Mouse (Mus musculus): ENCODE data around the gene Fcgr1. TPM values are rescaled to one million over a fixed set of nuclear protein-coding genes. Genes with fewer than 3 reads are reported as not detected.
A peak's percentile ranks its signal among the peaks of the same experiment; 100 is the strongest.
"Not testable (repeated sequence)": the region's sequence is repeated elsewhere in the genome, so short reads cannot be mapped to it uniquely, and the experiment has no call there.

Gene Fcgr1
- polyA plus RNA-seq, 1 experiment from 2014 or later = 0.60 TPM

GRCm38 (mm10) chr3:96280660-96281059 lies 13.1 kb downstream of the Fcgr1 start:
- DNase-seq (ENCODE audit: low spot score) = no peak
- no peak overlapping the region for H3K27ac ChIP-seq
- H3K9me3 ChIP-seq (replicated peaks) = no peaks in the 10 kb centered on the region
- peaks cover 25% of the 10 kb centered on the region for H3K4me1 ChIP-seq
- H3K27me3 ChIP-seq (ENCODE audit: low read depth, poor library complexity, severe bottlenecking) = peaks cover 27% of the 10 kb centered on the region
- no peak overlapping the region for H3K4me3 ChIP-seq
- H3K36me3 ChIP-seq = no peaks in the 10 kb centered on the region
- 53% methylated on average over 6 of the region's 6 CpGs for WGBS

- peak overlapping the region; percentile 88 for H3K27ac ChIP-seq
- DNase-seq (ENCODE audit: low spot score) = peak; percentile 94
- no peaks in the 10 kb centered on the region for H3K36me3 ChIP-seq
- H3K4me3 ChIP-seq = peak overlapping the region; percentile 60
- WGBS = under 1% methylated on average over 49 of the region's 49 CpGs
- H3K9me3 ChIP-seq (replicated peaks) = no peaks in the 10 kb centered on the region
- H3K27me3 ChIP-seq (ENCODE audit: low read depth, poor library complexity, severe bottlenecking) = peaks cover 17% of the 10 kb centered on the region
- peaks cover 12% of the 10 kb centered on the region for H3K4me1 ChIP-seq
Measured at GRCm38 (mm10) chr3:96277800-96278624, 15.8 kb downstream of the Fcgr1 start.

GRCm38 (mm10) chr3:96277428-96277799 lies 16.4 kb downstream of the Fcgr1 start:
- H3K27me3 ChIP-seq (ENCODE audit: low read depth, poor library complexity, severe bottlenecking) = peaks cover 11% of the 10 kb centered on the region
- H3K4me1 ChIP-seq = peaks cover 12% of the 10 kb centered on the region
- H3K9me3 ChIP-seq (replicated peaks) = no peaks in the 10 kb centered on the region
- H3K27ac ChIP-seq = peak overlapping the region; percentile 88
- no peaks in the 10 kb centered on the region for H3K36me3 ChIP-seq
- no peak for DNase-seq (ENCODE audit: low spot score)
- 14% methylated on average over 8 of the region's 8 CpGs for WGBS
- H3K4me3 ChIP-seq = peak overlapping the region; percentile 60

GRCm38 (mm10) chr3:96273591-96274465 lies 19.9 kb downstream of the Fcgr1 start:
- peaks cover 12% of the 10 kb centered on the region for H3K4me1 ChIP-seq
- H3K4me3 ChIP-seq = no peak overlapping the region
- no peaks in the 10 kb centered on the region for H3K36me3 ChIP-seq
- WGBS = 89% methylated on average over 17 of the region's 17 CpGs
- H3K27me3 ChIP-seq (ENCODE audit: low read depth, poor library complexity, severe bottlenecking) = no peaks in the 10 kb centered on the region
- DNase-seq (ENCODE audit: low spot score) = no peak
- H3K9me3 ChIP-seq (replicated peaks) = no peaks in the 10 kb centered on the region
- no peak overlapping the region for H3K27ac ChIP-seq

- Histone ChIP-seq H3K36me3 (no peaks in the 10 kb centered on the region), H3K27ac (peak within 1 kb of the TSS; percentile 93), H3K9me3 (replicated peaks) (no peaks in the 10 kb centered on the region), H3K4me1 (peaks cover 21% of the 10 kb centered on the region), H3K27me3 (ENCODE audit: low read depth, poor library complexity, severe bottlenecking) (no peaks in the 10 kb centered on the region), H3K4me3 (peak within 1 kb of the TSS; percentile 62)
- whole genome bisulfite sequencing = under 1% methylated on average over 45 of the region's 45 CpGs
- peak; percentile 91 for DNase-seq (ENCODE audit: low spot score)
Measured at GRCm38 (mm10) chr3:96269511-96270474, 24.0 kb downstream of the Fcgr1 start, which contains the start of gene Hist2h2bb. TSS of gene Hist2h2bb (plus strand) at chr3:96269752.

GRCm38 (mm10) chr3:96268776-96269378 lies 24.9 kb downstream of the Fcgr1 start:
- H3K9me3 ChIP-seq (replicated peaks); H3K36me3 ChIP-seq; H3K27me3 ChIP-seq (ENCODE audit: low read depth, poor library complexity, severe bottlenecking): not testable (repeated sequence)
- Histone ChIP-seq H3K4me3 (peak overlapping the region; percentile 62), H3K27ac (peak overlapping the region; percentile 93), H3K4me1 (peaks cover 30% of the 10 kb centered on the region)
- DNase-seq (ENCODE audit: low spot score) = peak; percentile 54
- under 1% methylated on average over 15 of the region's 44 CpGs for WGBS

- Histone ChIP-seq H3K27ac (peak within 1 kb of the TSS; percentile 93), H3K4me3 (peak within 1 kb of the TSS; percentile 62), H3K9me3 (replicated peaks) (no peaks in the 10 kb centered on the region), H3K4me1 (peaks cover 36% of the 10 kb centered on the region), H3K36me3 (no peaks in the 10 kb centered on the region), H3K27me3 (ENCODE audit: low read depth, poor library complexity, severe bottlenecking) (no peaks in the 10 kb centered on the region)
- 26% methylated on average over 30 of the region's 30 CpGs for WGBS
- peak; percentile 81 for DNase-seq (ENCODE audit: low spot score)
Measured at GRCm38 (mm10) chr3:96268051-96268775, 25.6 kb downstream of the Fcgr1 start, which contains the start of gene Hist2h3b. TSS of gene Hist2h3b (plus strand) at chr3:96268654.

- H3K27me3 ChIP-seq (ENCODE audit: low read depth, poor library complexity, severe bottlenecking) = no peaks in the 10 kb centered on the region
- no peaks in the 10 kb centered on the region for H3K36me3 ChIP-seq
- no peak for DNase-seq (ENCODE audit: low spot score)
- peak overlapping the region; percentile 90 for H3K27ac ChIP-seq
- WGBS = 89% methylated on average over 4 of the region's 4 CpGs
- no peaks in the 10 kb centered on the region for H3K9me3 ChIP-seq (replicated peaks)
- H3K4me3 ChIP-seq = peak overlapping the region; percentile 48
- H3K4me1 ChIP-seq = peaks cover 41% of the 10 kb centered on the region
Measured at GRCm38 (mm10) chr3:96267541-96267940, 26.2 kb downstream of the Fcgr1 start.

GRCm38 (mm10) chr3:96266132-96266710 lies 27.5 kb downstream of the Fcgr1 start:
- no peaks in the 10 kb centered on the region for H3K9me3 ChIP-seq (replicated peaks)
- no peak overlapping the region for H3K4me3 ChIP-seq
- H3K27me3 ChIP-seq (ENCODE audit: low read depth, poor library complexity, severe bottlenecking) = no peaks in the 10 kb centered on the region
- peak overlapping the region; percentile 90 for H3K27ac ChIP-seq
- H3K36me3 ChIP-seq = no peaks in the 10 kb centered on the region
- 94% methylated on average over 8 of the region's 8 CpGs for WGBS
- peaks cover 52% of the 10 kb centered on the region for H3K4me1 ChIP-seq
- DNase-seq (ENCODE audit: low spot score) = no peak

- 77% methylated on average over 7 of the region's 7 CpGs for WGBS
- Histone ChIP-seq H3K27me3 (ENCODE audit: low read depth, poor library complexity, severe bottlenecking) (0 out of 2 replicates have a peak, but pooled peaks cover 5% of the 10 kb centered on the region), H3K27ac (peak overlapping the region; percentile 97), H3K4me1 (peaks cover 52% of the 10 kb centered on the region), H3K9me3 (replicated peaks) (no peaks in the 10 kb centered on the region), H3K4me3 (peak overlapping the region; percentile 62), H3K36me3 (no peaks in the 10 kb centered on the region)
- peak; percentile 47 for DNase-seq (ENCODE audit: low spot score)
Measured at GRCm38 (mm10) chr3:96264404-96264949, 29.3 kb downstream of the Fcgr1 start.
